ENCODE assay signal across 11 mouse cellular contexts in genomic region chr1:172200161-172200560, GRCm38 (mm10). TPM values are rescaled to one million over a fixed set of nuclear protein-coding genes. Genes with fewer than 3 reads are reported as not detected.
DNase-seq lines count a peak whose midpoint lies in the region; ATAC-seq and TF ChIP-seq lines count a peak whose summit lies in the region.
"Had no signal": no experiment of that assay in that cellular context is flagged by ENCODE, and none has a peak within 500 bp of the region (broad histone marks: within the 10 kb centered on the region; RNA-seq: fewer than 3 reads in every experiment).

No protein-coding gene starts in this region.

- H3K9me3 ChIP-seq in heart, postnatal 0 days (replicated peaks; ENCODE audit: control insufficient read depth, low read length) = no peaks in the 10 kb centered on the region
- H3K9me3 ChIP-seq in stomach, postnatal 0 days (ENCODE audit: control insufficient read depth, low read length) = no peaks in the 10 kb centered on the region
- H3K9me3 ChIP-seq: limb, embryonic 10.5 days had no signal

- TF ChIP-seq EP300 in heart, postnatal 0 days (IDR thresholded peaks at IDR 0.05; ENCODE audit: low read depth) = no peak
- TF ChIP-seq EP300 in stomach, postnatal 0 days (optimal IDR thresholded peaks at IDR 0.05) = no peak

- no peak for ATAC-seq in heart, postnatal 0 days (ENCODE audit: insufficient read depth, low read depth)
- ATAC-seq in stomach, postnatal 0 days (ENCODE audit: low FRiP score, low TSS enrichment) = peak; percentile 20; the same call in 1 of the 2 replicates

- WGBS in heart, postnatal 0 days = 70% methylated on average over 5 of the region's 5 CpGs
- WGBS in stomach, postnatal 0 days = 58% methylated on average over 5 of the region's 5 CpGs

- no peaks in the 10 kb centered on the region for H3K27me3 ChIP-seq in heart, postnatal 0 days (ENCODE audit: control insufficient read depth, insufficient read depth, low read length)
- no peaks in the 10 kb centered on the region for H3K27me3 ChIP-seq in stomach, postnatal 0 days (ENCODE audit: control insufficient read depth, insufficient read depth, low read length)

- no peak overlapping the region for H3K4me3 ChIP-seq in heart, postnatal 0 days (ENCODE audit: low read depth, low read length)
- no peak overlapping the region for H3K4me3 ChIP-seq in stomach, postnatal 0 days (ENCODE audit: low read depth, low read length)
- H3K4me3 ChIP-seq: limb, embryonic 10.5 days had no signal

- no peak for TF ChIP-seq CTCF in heart, postnatal 0 days (IDR thresholded peaks at IDR 0.05; ENCODE audit: low read depth)
- no peak for TF ChIP-seq CTCF in stomach, postnatal 0 days (IDR thresholded peaks at IDR 0.05; ENCODE audit: low read depth)

- H3K4me1 ChIP-seq in heart, postnatal 0 days (ENCODE audit: control insufficient read depth, insufficient read depth) = peaks cover 41% of the 10 kb centered on the region
- peaks cover 20% of the 10 kb centered on the region for H3K4me1 ChIP-seq in stomach, postnatal 0 days (replicated peaks; ENCODE audit: control insufficient read depth, insufficient read depth)

- 0 out of 2 replicates have a peak overlapping the region, but pooled peaks have one; percentile 13 for H3K27ac ChIP-seq in heart, postnatal 0 days (ENCODE audit: low read depth)
- no peak overlapping the region for H3K27ac ChIP-seq in stomach, postnatal 0 days (replicated peaks)

- DNase-seq in heart, postnatal 0 days (ENCODE audit: low spot score) = no peak
- no peak for DNase-seq in heart, postnatal 25 days (ENCODE audit: low spot score)
- peak; percentile 49 to 55 for DNase-seq in urinary bladder, postnatal 36 days (ENCODE audit: low spot score in 2 of 2)
- DNase-seq in urinary bladder, postnatal 10 days (ENCODE audit: low spot score) = no peak
- DNase-seq in lung, postnatal 36 days = peak; percentile 54
- DNase-seq in stomach, postnatal 0 days (ENCODE audit: low spot score) = peak; percentile 66
- DNase-seq in frontal cortex, adult 2 months (ENCODE audit: extremely low spot score in 1 of 2, low spot score in 1 of 2) = no peak
- DNase-seq in left cerebral cortex, adult 11 months (ENCODE audit: low spot score) = no peak

- no peak overlapping the region for H3K4me2 ChIP-seq in heart, postnatal 0 days (ENCODE audit: low read depth, low read length)
- no peak overlapping the region for H3K4me2 ChIP-seq in stomach, postnatal 0 days (replicated peaks; ENCODE audit: low read depth)

- H3K36me3 ChIP-seq in heart, postnatal 0 days (replicated peaks; ENCODE audit: control insufficient read depth, insufficient read depth, low read length) = peaks cover 59% of the 10 kb centered on the region
- peaks cover 10% of the 10 kb centered on the region; the same call in 1 of the 2 replicates for H3K36me3 ChIP-seq in stomach, postnatal 0 days (ENCODE audit: control insufficient read depth, insufficient read depth, low read length)

- intact Hi-C loops in heart, postnatal 25 days (cut with DNase I) = no loop called here

- no peak overlapping the region for H3K9ac ChIP-seq in heart, postnatal 0 days (replicated peaks; ENCODE audit: low read depth, low read length)
- H3K9ac ChIP-seq in stomach, postnatal 0 days (ENCODE audit: low read length) = no peak overlapping the region

RNA-seq across cellular contexts. Expression of gene Pea15a, which starts 6.4 kb away (rescaled TPM):
- 78.3 and 105 TPM in 2 replicates for total RNA-seq in heart, postnatal 0 days (2014; rRNA removed; ENCODE audit: low replicate concordance)
- 99.2 and 99.3 TPM in 2 replicates for polyA plus RNA-seq in heart, postnatal 0 days (2015; fragmentation: Nextera tagmentation; extraction: Ambion mirVana)
- total RNA-seq in heart, postnatal 25 days (2021) = 10 to 100 TPM; 65.8 to 70.5 TPM
- polyA plus RNA-seq in stomach, postnatal 0 days (2015; fragmentation: Nextera tagmentation; extraction: Ambion mirVana) = 79.4 and 81.6 TPM in 2 replicates
- 538 and 542 TPM in 2 replicates for polyA plus RNA-seq in frontal cortex, adult 2 months (2012; rRNA removed)

RNA-seq across cellular contexts. Expression of gene Casq1, which starts 19.5 kb away (rescaled TPM):
- 61.2 and 68.0 TPM in 2 replicates for total RNA-seq in heart, postnatal 0 days (2014; rRNA removed; ENCODE audit: low replicate concordance)
- polyA plus RNA-seq in heart, postnatal 0 days (2015; fragmentation: Nextera tagmentation; extraction: Ambion mirVana) = 60.3 and 65.0 TPM in 2 replicates
- 10 to 100 TPM; 12.6 to 18.0 TPM for total RNA-seq in heart, postnatal 25 days (2021)
- polyA plus RNA-seq in stomach, postnatal 0 days (2015; fragmentation: Nextera tagmentation; extraction: Ambion mirVana) = 9.8 and 9.9 TPM in 2 replicates
- 1.4 TPM in 2 replicates for polyA plus RNA-seq in frontal cortex, adult 2 months (2012; rRNA removed)
- total RNA-seq: megakaryocyte, adult 5-6 weeks had no signal

RNA-seq across cellular contexts. Expression of gene Dcaf8, which starts 52.3 kb away (rescaled TPM):
- total RNA-seq in heart, postnatal 0 days (2014; rRNA removed; ENCODE audit: low replicate concordance) = 119 and 129 TPM in 2 replicates
- polyA plus RNA-seq in heart, postnatal 0 days (2015; fragmentation: Nextera tagmentation; extraction: Ambion mirVana) = 116 and 119 TPM in 2 replicates
- total RNA-seq in heart, postnatal 25 days (2021) = 100 to 1,000 TPM; 109 to 114 TPM
- 57.0 and 59.8 TPM in 2 replicates for polyA plus RNA-seq in stomach, postnatal 0 days (2015; fragmentation: Nextera tagmentation; extraction: Ambion mirVana)
- polyA plus RNA-seq in frontal cortex, adult 2 months (2012; rRNA removed) = 92.6 and 102 TPM in 2 replicates

RNA-seq across cellular contexts. Expression of gene Atp1a4, which starts 58.1 kb away (rescaled TPM):
- not detected in 2 replicates for total RNA-seq in heart, postnatal 0 days (2014; rRNA removed; ENCODE audit: low replicate concordance)
- 0.07 TPM in 2 replicates for polyA plus RNA-seq in heart, postnatal 0 days (2015; fragmentation: Nextera tagmentation; extraction: Ambion mirVana)
- total RNA-seq in heart, postnatal 25 days (2021) = not detected
- not detected in 2 replicates for polyA plus RNA-seq in stomach, postnatal 0 days (2015; fragmentation: Nextera tagmentation; extraction: Ambion mirVana)
- not detected in 2 replicates for polyA plus RNA-seq in frontal cortex, adult 2 months (2012; rRNA removed)
- total RNA-seq: megakaryocyte, adult 5-6 weeks had no signal
- polyA plus RNA-seq: kidney, embryonic 16.5 days; limb, embryonic 10.5 days had no signal

Comparison
In these comparisons a context has a peak if more than half of its experiments do, and no peak if none do; other contexts are left out.
1. DNase-seq: peak in urinary bladder, postnatal 36 days (2 of 2), lung, postnatal 36 days (single experiment) and stomach, postnatal 0 days (single experiment); none in heart, postnatal 0 days (single experiment), heart, postnatal 25 days (single experiment), urinary bladder, postnatal 10 days (single experiment), frontal cortex, adult 2 months (0 of 2) and left cerebral cortex, adult 11 months (single experiment).